Mouse (Mus musculus): ENCODE results near the gene Txk. TPM values are rescaled to one million over a fixed set of nuclear protein-coding genes. Genes with fewer than 3 reads are reported as not detected.

Txk gene
- total RNA-seq, 2 experiments from 2014 or later = 0.10 TPM

Other genes starting within 250 kb of the Txk start
- gene Corin, start 248.3 kb downstream of the Txk start, total RNA-seq (2021) = under 1 TPM in 1 of 2 experiments, not detected in 1; 0.13 TPM
- 10 to 100 TPM; 11.9 to 16.7 TPM for gene Nfxl1, start 193.1 kb downstream of the Txk start, total RNA-seq (2021)
- gene Zar1, start 171.5 kb downstream of the Txk start, total RNA-seq (2021) = under 1 TPM in 1 of 2 experiments, not detected in 1; 0.16 TPM
- gene Gm5868, start 165.2 kb downstream of the Txk start, total RNA-seq (2021) = 1 to 10 TPM in 1 of 2 experiments, under 1 TPM in 1; 0.83 to 1.3 TPM
- gene Cnga1, start 108.5 kb downstream of the Txk start, total RNA-seq (2021) = not detected
- gene Nipal1, start 105.0 kb downstream of the Txk start, total RNA-seq (2021) = under 1 TPM; 0.53 to 0.79 TPM
- gene Tec, start 115.7 kb upstream of the Txk start, total RNA-seq (2021) = 1 to 10 TPM; 2.2 to 3.2 TPM
- 10 to 100 TPM; 59.1 to 63.4 TPM for gene Slain2, start 161.5 kb upstream of the Txk start, total RNA-seq (2021)
- gene Gm10135, start 221.9 kb upstream of the Txk start, total RNA-seq (2021) = not detected